Mouse (Mus musculus) neutrophil, adult 65 days (primary cell): ENCODE data around the gene Tmcc2. TPM values are rescaled to one million over a fixed set of nuclear protein-coding genes. Genes with fewer than 3 reads are reported as not detected.

ENCODE experiments used
- total RNA-seq: library from RNA; stranded (reverse); gene quantifications from 2 replicates; pipeline ENCODE4 v1.2.4, GENCODE M21; 2023

Tmcc2 gene
- total RNA-seq = 3.1 and 3.5 TPM in 2 replicates

GRCm38 (mm10) chr1:132390691-132391579 is at the start of gene Tmcc2:
Gene Tmcc2 (minus strand): TSS chr1:132391281.

GRCm38 (mm10) chr1:132417319-132418251 is 26.5 kb upstream of the Tmcc2 start, which contains the start of gene Dstyk:
Gene Dstyk (plus strand): TSS chr1:132417555.

GRCm38 (mm10) chr1:132315889-132316624 is 75.0 kb downstream of the Tmcc2 start, which contains the start of gene Nuak2:
Gene Nuak2 (plus strand): TSS chr1:132316126.

Other genes with a start within 250 kb of the Tmcc2 start
- not detected in 2 replicates for gene Lemd1, start 199.8 kb downstream of the Tmcc2 start, total RNA-seq
- not detected in 2 replicates for gene AC124108.1, start 199.8 kb downstream of the Tmcc2 start, total RNA-seq
- gene Gm10188, start 161.5 kb downstream of the Tmcc2 start, total RNA-seq = not detected in 2 replicates
- not detected in 2 replicates for gene Klhdc8a, start 92.7 kb downstream of the Tmcc2 start, total RNA-seq
- gene Nuak2, start 75.2 kb downstream of the Tmcc2 start, total RNA-seq = 42.9 TPM in 2 replicates
- gene Dstyk, start 26.3 kb upstream of the Tmcc2 start, total RNA-seq = 31.8 and 49.6 TPM in 2 replicates
- gene Rbbp5, start 86.1 kb upstream of the Tmcc2 start, total RNA-seq = 25.4 and 36.9 TPM in 2 replicates
- 2.9 and 3.5 TPM in 2 replicates for gene Tmem81, start 114.9 kb upstream of the Tmcc2 start, total RNA-seq
- not detected in 2 replicates for gene Cntn2, start 152.0 kb upstream of the Tmcc2 start, total RNA-seq